8 mouse cellular contexts compared by ENCODE assay signal in the genomic region with DNA sequence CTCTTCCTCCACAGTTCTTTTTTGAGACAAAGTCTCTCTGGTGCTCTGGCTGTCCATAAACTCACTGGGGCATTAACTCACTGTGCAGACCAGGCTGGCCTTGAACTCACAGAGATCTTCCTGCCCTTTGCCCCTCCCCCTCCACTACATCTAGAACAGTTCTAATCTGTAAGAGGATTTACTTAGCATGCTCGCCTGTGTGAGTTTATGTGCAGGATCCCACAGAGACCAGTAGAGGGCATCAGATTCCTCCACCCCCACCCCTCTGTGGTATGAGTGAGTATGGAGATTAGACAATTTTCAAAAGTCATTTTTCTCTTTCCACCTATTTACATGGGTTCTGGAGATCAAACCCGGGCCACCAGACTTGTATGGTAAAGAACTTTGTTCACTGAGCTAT. TPM values are rescaled to one million over a fixed set of nuclear protein-coding genes. Genes with fewer than 3 reads are reported as not detected.
A peak's percentile ranks its signal among the peaks of the same experiment; 100 is the strongest.
DNase-seq lines count a peak whose midpoint lies in the region; ATAC-seq and TF ChIP-seq lines count a peak whose summit lies in the region.

No protein-coding gene starts in this region.

- no peaks in the 10 kb centered on the region for H3K9me3 ChIP-seq in hindbrain, postnatal 0 days (ENCODE audit: low read length)
- no peaks in the 10 kb centered on the region for H3K9me3 ChIP-seq in hindbrain, embryonic 14.5 days (ENCODE audit: control insufficient read depth, low read length)
- H3K9me3 ChIP-seq in midbrain, embryonic 10.5 days (replicated peaks): no peaks in the 10 kb centered on the region

- no peaks in the 10 kb centered on the region for H3K36me3 ChIP-seq in hindbrain, postnatal 0 days (ENCODE audit: insufficient read depth, low read length)
- no peaks in the 10 kb centered on the region for H3K36me3 ChIP-seq in hindbrain, embryonic 14.5 days (replicated peaks; ENCODE audit: control insufficient read depth, insufficient read depth)
- no peaks in the 10 kb centered on the region for H3K36me3 ChIP-seq in midbrain, embryonic 10.5 days

- H3K4me2 ChIP-seq in hindbrain, postnatal 0 days (ENCODE audit: low read depth, low read length): no peak overlapping the region
- no peak overlapping the region for H3K4me2 ChIP-seq in hindbrain, embryonic 14.5 days (replicated peaks)

- no peak for ATAC-seq in hindbrain, postnatal 0 days
- no peak for ATAC-seq in hindbrain, embryonic 14.5 days (ENCODE audit: low FRiP score)
- ATAC-seq in megakaryocyte-erythroid progenitor cell, adult 5-6 weeks (replicated peaks; ENCODE audit: low FRiP score, low TSS enrichment, poor library complexity, severe bottlenecking): peak; percentile 76

- no peaks in the 10 kb centered on the region for H3K27me3 ChIP-seq in hindbrain, postnatal 0 days (ENCODE audit: insufficient read depth, low read length)
- 0 out of 2 replicates have a peak, but pooled peaks cover 4% of the 10 kb centered on the region for H3K27me3 ChIP-seq in hindbrain, embryonic 14.5 days (ENCODE audit: control insufficient read depth, insufficient read depth, low read length)
- H3K27me3 ChIP-seq in midbrain, embryonic 10.5 days (ENCODE audit: low read depth, poor library complexity, severe bottlenecking): peaks cover 16% of the 10 kb centered on the region

- 66% methylated on average over 2 of the region's 2 CpGs for WGBS in hindbrain, postnatal 0 days
- WGBS in hindbrain, embryonic 14.5 days: 73% methylated on average over 2 of the region's 2 CpGs
- WGBS in bone marrow, adult 2 months: 24% methylated on average over 2 of the region's 2 CpGs
- WGBS in midbrain, embryonic 10.5 days: 65% methylated on average over 2 of the region's 2 CpGs

- no peaks in the 10 kb centered on the region for H3K4me1 ChIP-seq in hindbrain, postnatal 0 days (ENCODE audit: insufficient read depth, low read length)
- H3K4me1 ChIP-seq in hindbrain, embryonic 14.5 days (replicated peaks; ENCODE audit: control insufficient read depth, insufficient read depth, low read length): no peaks in the 10 kb centered on the region; the same call in 1 of the 2 replicates
- peaks cover 17% of the 10 kb centered on the region for H3K4me1 ChIP-seq in bone marrow, adult 2 months (ENCODE audit: control insufficient read depth, insufficient read depth, low read length)
- peaks cover 7% of the 10 kb centered on the region for H3K4me1 ChIP-seq in midbrain, embryonic 10.5 days

- no peak overlapping the region for H3K27ac ChIP-seq in hindbrain, postnatal 0 days
- H3K27ac ChIP-seq in hindbrain, embryonic 14.5 days: no peak overlapping the region
- peak overlapping the region; percentile 85; the same call in 1 of the 2 replicates for H3K27ac ChIP-seq in bone marrow, adult 2 months (ENCODE audit: control insufficient read depth, insufficient read depth, low read depth, low read length, poor library complexity)
- H3K27ac ChIP-seq in midbrain, embryonic 10.5 days (replicated peaks): no peak overlapping the region

- peak; percentile 42 for TF ChIP-seq CTCF in hindbrain, postnatal 0 days (IDR thresholded peaks at IDR 0.05; ENCODE audit: low read depth)
- peak; percentile 55 for TF ChIP-seq CTCF in bone marrow, adult 2 months (IDR thresholded peaks at IDR 0.05; ENCODE audit: control insufficient read depth, insufficient read depth, low read length)

- intact Hi-C loops in left cerebral cortex, postnatal 4 days (cut with DNase I): no loop called here

- TF ChIP-seq POLR2A in bone marrow, adult 2 months (IDR thresholded peaks at IDR 0.05; ENCODE audit: borderline replicate concordance, control insufficient read depth, low read depth, low read length): no peak

- no peak overlapping the region for H3K9ac ChIP-seq in hindbrain, postnatal 0 days (replicated peaks; ENCODE audit: low read length)
- H3K9ac ChIP-seq in hindbrain, embryonic 14.5 days: no peak overlapping the region

- no peak overlapping the region for H3K4me3 ChIP-seq in hindbrain, postnatal 0 days (ENCODE audit: low read length)
- H3K4me3 ChIP-seq in hindbrain, embryonic 14.5 days (replicated peaks; ENCODE audit: low read length): no peak overlapping the region
- H3K4me3 ChIP-seq in bone marrow, adult 2 months (replicated peaks; ENCODE audit: control insufficient read depth, low read depth, low read length): no peak overlapping the region
- no peak overlapping the region for H3K4me3 ChIP-seq in midbrain, embryonic 10.5 days

- DNase-seq in hindbrain, postnatal 0 days (ENCODE audit: low spot score): peak; percentile 14
- DNase-seq in hindbrain, embryonic 14.5 days (ENCODE audit: low spot score): no peak
- DNase-seq in CD4-positive, CD25-positive, alpha-beta regulatory T cell, adult 2 months (ENCODE audit: low read depth, low spot score): peak; percentile 76
- no peak for DNase-seq in right cerebral cortex, postnatal 14 days
- DNase-seq in left cerebral cortex, postnatal 4 days: no peak
- no peak for DNase-seq in midbrain, embryonic 10.5 days (ENCODE audit: low spot score)

RNA-seq across cellular contexts. Expression of gene Pfkfb3, which starts 6.3 kb away (rescaled TPM):
- total RNA-seq in hindbrain, postnatal 0 days (2014; rRNA removed): 15.6 and 21.3 TPM in 2 replicates
- 18.5 and 19.6 TPM in 2 replicates for polyA plus RNA-seq in hindbrain, postnatal 0 days (2015; fragmentation: Nextera tagmentation; extraction: Ambion mirVana)
- 27.6 and 32.0 TPM in 2 replicates for polyA plus RNA-seq in hindbrain, embryonic 14.5 days (2014; fragmentation: Nextera tagmentation; extraction: Ambion mirVana)
- 9.1 and 24.3 TPM in 2 replicates for polyA plus RNA-seq in bone marrow, adult 2 months (2011; ENCODE audit: insufficient read depth, insufficient read length, low replicate concordance, missing spikeins)
- 5.4 and 7.9 TPM in 2 replicates for total RNA-seq in megakaryocyte-erythroid progenitor cell, adult 5-6 weeks (2014; fragmentation: Nextera tagmentation)
- total RNA-seq in megakaryocyte-erythroid progenitor cell, adult 5-6 weeks (2017): 6.2 and 12.1 TPM in 2 replicates
- total RNA-seq in left cerebral cortex, postnatal 4 days (2021): 10 to 100 TPM; 55.3 to 57.4 TPM
- 13.3 TPM in 2 replicates for polyA plus RNA-seq in midbrain, embryonic 10.5 days (2016; fragmentation: Nextera tagmentation; extraction: Ambion mirVana)

RNA-seq across cellular contexts. Expression of gene Rbm17, which starts 56.3 kb away (rescaled TPM):
- 57.3 and 59.5 TPM in 2 replicates for total RNA-seq in hindbrain, postnatal 0 days (2014; rRNA removed)
- 127 and 128 TPM in 2 replicates for polyA plus RNA-seq in hindbrain, postnatal 0 days (2015; fragmentation: Nextera tagmentation; extraction: Ambion mirVana)
- polyA plus RNA-seq in hindbrain, embryonic 14.5 days (2014; fragmentation: Nextera tagmentation; extraction: Ambion mirVana): 116 and 118 TPM in 2 replicates
- 167 and 240 TPM in 2 replicates for polyA plus RNA-seq in bone marrow, adult 2 months (2011; ENCODE audit: insufficient read depth, insufficient read length, low replicate concordance, missing spikeins)
- 185 and 214 TPM in 2 replicates for total RNA-seq in megakaryocyte-erythroid progenitor cell, adult 5-6 weeks (2014; fragmentation: Nextera tagmentation)
- total RNA-seq in megakaryocyte-erythroid progenitor cell, adult 5-6 weeks (2017): 167 and 217 TPM in 2 replicates
- total RNA-seq in left cerebral cortex, postnatal 4 days (2021): 100 to 1,000 TPM; 126 to 135 TPM
- 192 and 197 TPM in 2 replicates for polyA plus RNA-seq in midbrain, embryonic 10.5 days (2016; fragmentation: Nextera tagmentation; extraction: Ambion mirVana)

Comparison
In these comparisons a context has a peak if more than half of its experiments do, and no peak if none do; other contexts are left out.
1. DNase-seq: peak in hindbrain, postnatal 0 days (single experiment) and CD4-positive, CD25-positive, alpha-beta regulatory T cell, adult 2 months (single experiment); none in hindbrain, embryonic 14.5 days (single experiment), right cerebral cortex, postnatal 14 days (single experiment), left cerebral cortex, postnatal 4 days (single experiment) and midbrain, embryonic 10.5 days (single experiment).